Mouse (Mus musculus) hindbrain, embryonic 13.5 days (tissue): ENCODE data around the gene Zfp692. TPM values are rescaled to one million over a fixed set of nuclear protein-coding genes. Genes with fewer than 3 reads are reported as not detected.
"Not testable (repeated sequence)": the region's sequence is repeated elsewhere in the genome, so short reads cannot be mapped to it uniquely, and the experiment has no call there.

Source experiments
- ATAC-seq: fragments of 200-750 bp; cut with Nextera tagmentation; 2 replicates; pipeline ENCODE4 v1.8.0; 2017; ENCODE audit warnings: moderate TSS enrichment; ENCODE audit not compliant: low FRiP score
- H3K27ac ChIP-seq: fragments of 300-500 bp; sonication (generic); 2 replicates; pipeline ENCODE4 v1.5.1; 2015; ENCODE audit warnings: inconsistent platforms, mild to moderate bottlenecking, moderate library complexity
- H3K27me3 ChIP-seq: fragments of 300-500 bp; sonication (generic); 2 replicates; pipeline ENCODE4 v1.6.1; 2015; ENCODE audit warnings: mild to moderate bottlenecking, inconsistent platforms
- H3K36me3 ChIP-seq: fragments of 300-500 bp; sonication (generic); 2 replicates; pipeline ENCODE4 v1.6.1; 2015; ENCODE audit warnings: mild to moderate bottlenecking, inconsistent platforms
- H3K4me1 ChIP-seq: fragments of 300-500 bp; sonication (generic); replicated peaks from 2 replicates; pipeline ENCODE4 v1.6.1; 2015; ENCODE audit warnings: inconsistent platforms
- H3K4me2 ChIP-seq: fragments of 300-500 bp; sonication (generic); 2 replicates; pipeline ENCODE4 v1.6.1; 2015; ENCODE audit warnings: inconsistent platforms, mild to moderate bottlenecking, moderate library complexity
- H3K4me3 ChIP-seq: fragments of 300-500 bp; sonication (generic); 2 replicates; pipeline ENCODE4 v1.5.1; 2015; ENCODE audit warnings: mild to moderate bottlenecking, inconsistent platforms
- H3K9ac ChIP-seq: fragments of 300-500 bp; sonication (generic); 2 replicates; pipeline ENCODE4 v1.6.1; 2015; ENCODE audit warnings: mild to moderate bottlenecking, inconsistent platforms
- H3K9me3 ChIP-seq: fragments of 300-500 bp; sonication (generic); 2 replicates; pipeline ENCODE4 v1.6.1; 2016; ENCODE audit warnings: inconsistent platforms
- WGBS: fragments of 180-500 bp; shearing (Covaris S2); methylation state at CpG from one replicate; pipeline ENCODE4 v1.1.7; 2015; 5-methylcytosine and 5-hydroxymethylcytosine counted together
- polyA plus RNA-seq: library from polyadenylated mRNA; unstranded; fragments of >200 nt; fragmentation: Nextera tagmentation; extraction: Ambion mirVana; gene quantifications from 2 replicates; pipeline ENCODE4 v1.2.1, GENCODE M21; 2015

Zfp692 gene
- polyA plus RNA-seq, 1 experiment from 2014 or later, result 26.7 TPM

DNA sequence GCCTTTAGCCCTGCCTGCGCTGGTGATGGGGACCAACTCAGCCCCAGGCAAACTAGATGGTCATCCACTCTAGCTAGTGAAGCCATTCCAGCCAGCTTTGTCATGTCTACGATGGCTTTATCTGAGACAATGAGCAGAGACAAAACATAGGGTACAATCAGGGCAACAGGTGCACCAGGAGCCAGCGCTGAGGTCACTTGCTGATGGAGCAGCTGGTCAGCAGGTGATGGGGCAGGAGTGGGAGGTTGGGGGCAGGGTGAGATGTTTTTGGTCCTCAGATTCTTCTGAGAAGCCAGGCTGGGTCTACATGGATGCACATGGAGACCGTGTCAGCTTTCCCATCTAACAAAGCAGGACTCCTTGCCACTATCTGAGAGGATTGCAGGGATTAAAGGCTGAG, 16.1 kb upstream of the Zfp692 start:
- H3K9me3 ChIP-seq, result 0 out of 2 replicates have a peak, but pooled peaks cover 6% of the 10 kb centered on the region
- no peak overlapping the region for H3K27ac ChIP-seq
- H3K4me3 ChIP-seq, result no peak overlapping the region
- H3K4me2 ChIP-seq, result no peak overlapping the region
- H3K36me3 ChIP-seq, result no peaks in the 10 kb centered on the region
- no peak for ATAC-seq
- 87% methylated on average over 4 of the region's 4 CpGs for WGBS
- no peaks in the 10 kb centered on the region for H3K4me1 ChIP-seq
- no peaks in the 10 kb centered on the region for H3K27me3 ChIP-seq
- no peak overlapping the region for H3K9ac ChIP-seq

DNA sequence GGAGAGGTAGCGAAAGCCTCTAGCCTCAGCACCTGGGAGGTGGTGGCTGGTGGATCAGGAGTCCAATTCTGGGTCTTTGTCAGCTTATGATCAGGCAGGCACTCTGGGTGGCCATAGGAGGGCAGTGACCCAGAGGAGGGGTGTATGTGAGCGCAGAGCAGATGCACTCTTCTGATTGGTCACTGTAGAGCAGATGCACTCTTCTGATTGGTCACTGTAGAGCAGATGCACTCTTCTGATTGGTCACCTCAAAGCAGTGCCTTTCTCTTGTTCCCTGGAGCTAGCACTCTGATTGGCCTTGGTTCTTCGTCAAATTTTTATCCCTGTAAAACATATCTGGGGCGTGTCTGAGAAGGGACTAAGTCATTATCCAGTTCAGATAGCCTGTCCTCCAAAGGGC, 14.1 kb upstream of the Zfp692 start:
- WGBS, result 51% methylated on average over 4 of the region's 4 CpGs
- Histone ChIP-seq H3K4me1 (no peaks in the 10 kb centered on the region), H3K9ac (no peak overlapping the region), H3K27ac (no peak overlapping the region), H3K36me3 (no peaks in the 10 kb centered on the region), H3K4me3 (no peak overlapping the region), H3K4me2 (no peak overlapping the region), H3K27me3 (no peaks in the 10 kb centered on the region), H3K9me3 (0 out of 2 replicates have a peak, but pooled peaks cover 6% of the 10 kb centered on the region)
- ATAC-seq, result no peak

DNA sequence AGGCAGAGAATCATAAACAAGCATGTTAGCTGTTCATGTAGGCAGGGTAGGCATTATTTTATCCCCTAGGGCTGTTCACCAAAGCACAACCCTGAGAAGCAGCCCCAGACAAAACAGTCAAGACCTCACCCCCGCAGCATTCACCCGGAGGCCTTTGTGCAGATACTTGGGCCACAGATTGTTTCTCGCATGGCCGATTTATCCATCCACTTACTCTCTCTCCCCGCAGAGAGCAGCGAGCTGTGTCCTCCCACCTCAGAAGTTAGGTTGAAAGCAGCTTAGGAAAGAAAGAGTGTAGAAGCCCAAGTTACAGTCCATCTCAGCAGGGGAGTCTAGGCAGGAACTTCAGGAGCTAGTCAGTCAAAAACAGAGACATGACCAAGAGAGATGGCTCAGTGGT, 9.5 kb upstream of the Zfp692 start:
- Histone ChIP-seq H3K4me2 (no peak overlapping the region), H3K9me3 (0 out of 2 replicates have a peak, but pooled peaks cover 6% of the 10 kb centered on the region), H3K4me1 (peaks cover 11% of the 10 kb centered on the region), H3K27ac (no peak overlapping the region), H3K4me3 (no peak overlapping the region), H3K9ac (no peak overlapping the region), H3K36me3 (no peaks in the 10 kb centered on the region), H3K27me3 (no peaks in the 10 kb centered on the region)
- WGBS, result 48% methylated on average over 6 of the region's 6 CpGs
- ATAC-seq, result no peak

DNA sequence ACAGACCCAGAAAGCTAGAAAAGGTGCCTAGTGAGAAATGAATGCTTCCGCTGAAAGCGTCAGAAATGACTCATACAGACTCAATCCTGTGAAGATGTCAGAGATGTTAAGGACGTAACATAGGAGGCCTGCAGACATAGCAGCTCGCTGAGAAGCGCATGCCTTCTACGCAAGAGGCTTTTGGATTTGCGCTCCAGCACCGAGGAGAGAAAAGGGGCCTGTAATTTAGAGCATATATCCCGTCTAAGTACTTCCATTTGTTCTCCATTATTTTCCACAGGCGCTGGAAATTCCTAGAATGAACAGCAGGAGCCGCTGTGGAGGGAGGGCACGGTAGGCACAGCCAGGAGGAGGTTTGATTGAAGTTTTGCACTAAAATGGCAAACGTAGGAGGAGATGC, 5.8 kb upstream of the Zfp692 start:
- H3K27ac ChIP-seq, result peak overlapping the region; percentile 79
- peak overlapping the region; percentile 43 for H3K9ac ChIP-seq
- no peaks in the 10 kb centered on the region for H3K36me3 ChIP-seq
- H3K9me3 ChIP-seq, result no peaks in the 10 kb centered on the region
- 13% methylated on average over 13 of the region's 13 CpGs for WGBS
- no peaks in the 10 kb centered on the region for H3K27me3 ChIP-seq
- peak overlapping the region; percentile 63 for H3K4me3 ChIP-seq
- 0 out of 2 replicates have a peak, but pooled peaks have one; percentile 23 for ATAC-seq
- peak overlapping the region; percentile 60 for H3K4me2 ChIP-seq
- H3K4me1 ChIP-seq, result peaks cover 18% of the 10 kb centered on the region

DNA sequence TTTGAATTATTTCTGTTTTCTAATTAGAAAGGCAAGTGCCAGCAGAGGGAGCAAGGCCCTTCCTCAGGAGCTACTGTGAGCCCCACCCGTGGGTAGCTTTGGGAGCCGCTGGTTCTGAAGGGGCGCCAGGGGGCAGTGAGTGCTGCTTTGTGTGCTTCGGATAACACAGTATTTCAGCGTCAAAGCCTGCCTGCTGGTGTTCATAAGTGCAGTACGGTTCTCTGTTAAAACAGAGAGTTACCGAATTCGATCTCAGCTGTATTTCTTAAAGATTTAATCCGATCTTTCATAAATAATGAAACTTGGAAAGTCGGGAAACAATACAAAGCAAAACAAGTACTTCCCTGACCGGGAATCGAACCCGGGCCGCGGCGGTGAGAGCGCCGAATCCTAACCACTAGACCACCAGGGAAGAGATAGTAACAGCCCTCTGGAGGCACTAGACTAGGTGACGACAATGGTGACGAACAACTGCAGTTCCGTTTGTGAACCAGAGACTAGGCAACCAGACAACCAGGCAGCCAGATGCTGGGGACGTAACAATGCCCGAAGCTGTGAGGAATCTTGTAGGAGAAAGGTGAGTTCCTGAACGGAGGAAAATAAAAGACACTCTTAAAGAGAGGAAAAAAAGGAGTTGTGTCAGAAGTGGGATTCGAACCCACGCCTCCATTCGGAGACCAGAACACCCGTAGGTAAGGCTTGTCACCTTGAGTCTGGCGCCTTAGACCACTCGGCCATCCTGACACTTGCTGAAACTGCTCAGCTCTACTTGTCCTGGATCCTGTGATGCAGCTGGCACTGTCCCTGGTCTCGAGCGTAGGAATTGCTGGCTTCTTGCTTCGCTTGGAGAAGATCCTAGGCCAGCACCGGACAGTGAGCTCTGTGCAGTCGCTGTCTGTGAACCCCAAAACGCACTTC, 4.8 kb upstream of the Zfp692 start:
- ATAC-seq, result peak; percentile 87
- Histone ChIP-seq H3K36me3 (no peaks in the 10 kb centered on the region), H3K27me3 (no peaks in the 10 kb centered on the region), H3K9me3 (no peaks in the 10 kb centered on the region), H3K4me2 (peak overlapping the region; percentile 60), H3K4me3 (peak overlapping the region; percentile 63), H3K4me1 (peaks cover 25% of the 10 kb centered on the region), H3K9ac (peak overlapping the region; percentile 77), H3K27ac (peak overlapping the region; percentile 87)
- under 1% methylated on average over 36 of the region's 36 CpGs for WGBS

DNA sequence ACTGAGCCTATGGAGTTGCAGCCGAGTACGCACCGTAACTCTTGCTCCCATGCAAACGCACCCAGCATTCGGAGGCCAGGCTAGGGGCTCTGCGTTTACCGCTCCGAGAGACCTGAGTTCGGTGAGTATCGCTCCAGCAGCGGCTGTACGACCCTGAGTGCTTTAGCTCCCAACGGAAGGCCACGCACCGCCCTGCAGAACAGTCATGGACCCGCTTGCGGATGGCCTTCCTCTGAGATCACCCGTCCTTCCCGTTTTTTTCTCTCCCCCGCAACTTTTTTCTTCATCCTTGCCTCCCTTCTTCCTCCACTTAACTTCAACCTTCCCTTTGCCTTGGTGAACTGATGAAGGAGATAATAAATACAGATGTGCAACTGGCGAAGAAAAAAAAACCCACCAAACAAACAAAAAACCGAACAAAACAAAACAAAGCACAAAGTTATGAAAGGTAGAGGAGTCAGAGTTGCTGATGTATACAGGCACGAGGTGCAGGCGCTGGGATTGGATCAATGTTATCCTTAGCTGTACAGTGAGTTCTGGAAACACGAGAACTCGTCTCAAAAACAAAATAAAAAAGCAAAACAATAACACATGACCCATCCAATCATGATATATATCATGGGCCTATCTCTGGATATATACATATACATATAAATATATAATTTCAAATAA, 4.0 kb upstream of the Zfp692 start:
- Histone ChIP-seq H3K36me3 (no peaks in the 10 kb centered on the region), H3K27ac (peak overlapping the region; percentile 87), H3K4me1 (peaks cover 33% of the 10 kb centered on the region), H3K27me3 (no peaks in the 10 kb centered on the region), H3K4me3 (peak overlapping the region; percentile 63), H3K9ac (peak overlapping the region; percentile 77), H3K9me3 (no peaks in the 10 kb centered on the region), H3K4me2 (peak overlapping the region; percentile 60)
- WGBS, result under 1% methylated on average over 26 of the region's 26 CpGs
- peak; percentile 32; the same call in 1 of the 2 replicates for ATAC-seq

DNA sequence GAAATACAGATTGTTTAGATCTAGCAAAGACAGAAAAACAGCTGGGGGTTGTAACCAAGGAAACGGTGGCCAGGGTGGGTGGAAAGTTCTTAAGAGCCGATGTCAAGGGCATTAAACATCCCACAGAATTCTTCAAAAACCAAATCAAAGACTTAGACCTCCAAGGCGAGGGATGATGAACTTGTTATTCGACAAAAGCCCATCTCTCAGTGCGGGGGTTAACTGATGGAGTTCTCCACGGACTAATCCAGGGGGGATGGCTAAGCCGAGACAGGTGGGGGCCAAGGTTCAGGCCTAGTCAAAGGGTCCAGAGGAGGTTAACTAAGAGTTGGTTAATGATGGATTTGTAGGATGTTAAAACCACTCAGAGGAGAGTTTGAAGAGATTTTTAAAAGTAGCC, 3.3 kb upstream of the Zfp692 start:
- Histone ChIP-seq H3K4me3 (peak overlapping the region; percentile 26), H3K36me3 (no peaks in the 10 kb centered on the region), H3K27me3 (no peaks in the 10 kb centered on the region), H3K4me1 (peaks cover 37% of the 10 kb centered on the region), H3K4me2 (peak overlapping the region; percentile 60), H3K9me3 (no peaks in the 10 kb centered on the region), H3K27ac (0 out of 2 replicates have a peak overlapping the region, but pooled peaks have one; percentile 12), H3K9ac (peak overlapping the region; percentile 55; the same call in 1 of the 2 replicates)
- ATAC-seq, result no peak
- WGBS, result 18% methylated on average over 7 of the region's 7 CpGs

DNA sequence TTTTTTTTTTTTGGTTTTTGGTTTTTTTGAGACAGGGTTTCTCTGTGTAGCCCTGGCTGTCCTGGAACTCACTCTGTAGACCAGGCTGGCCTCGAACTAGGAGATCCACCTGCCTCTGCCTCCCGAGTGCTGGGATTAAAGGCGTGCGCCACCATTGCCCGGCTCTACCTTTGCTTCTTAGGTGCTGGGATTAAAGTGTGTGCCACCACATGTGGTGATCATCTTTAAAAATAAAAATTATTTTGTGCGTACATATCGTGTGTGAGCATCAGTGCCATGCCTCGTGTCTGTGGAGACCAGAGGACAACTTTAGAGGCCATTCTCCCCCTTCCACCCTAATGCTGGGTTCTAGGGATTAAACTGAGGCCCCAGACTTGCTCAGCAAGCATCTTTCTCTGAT, 1.6 kb upstream of the Zfp692 start:
- not testable (repeated sequence) for ATAC-seq

DNA sequence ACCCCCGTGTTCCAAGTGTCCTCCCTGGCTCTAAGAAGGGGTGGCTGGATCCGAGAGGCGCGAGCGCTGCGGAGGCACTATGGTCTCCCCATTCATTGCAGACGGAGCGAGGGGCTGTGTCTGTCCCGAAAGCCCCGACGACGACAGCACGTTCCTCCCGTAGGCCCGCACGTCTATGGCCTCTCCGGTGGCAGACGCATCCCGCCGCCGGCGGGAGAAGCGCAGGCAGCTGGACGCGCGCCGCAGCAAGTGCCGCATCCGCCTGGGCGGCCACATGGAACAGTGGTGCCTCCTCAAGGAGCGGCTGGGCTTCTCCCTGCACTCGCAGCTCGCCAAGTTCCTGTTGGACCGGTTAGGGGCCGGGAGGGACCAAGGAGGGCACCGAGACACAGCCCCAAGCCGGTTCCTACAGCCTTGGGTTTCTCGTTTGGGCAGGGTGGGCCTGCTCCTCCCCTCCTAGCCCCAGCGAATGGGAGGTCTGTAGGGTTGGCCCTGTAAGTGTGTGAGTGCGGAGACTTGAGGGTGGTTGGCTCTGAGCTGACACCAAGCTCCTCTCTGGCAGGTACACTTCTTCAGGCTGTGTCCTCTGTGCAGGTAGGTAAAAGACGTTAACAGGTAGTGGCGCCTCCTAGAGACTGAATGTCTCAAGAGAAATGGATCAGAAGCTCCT, 677 bp downstream of the Zfp692 start:
- Histone ChIP-seq H3K27me3 (no peaks in the 10 kb centered on the region), H3K36me3 (peaks cover 11% of the 10 kb centered on the region; the same call in 1 of the 2 replicates), H3K9me3 (no peaks in the 10 kb centered on the region), H3K9ac (peak overlapping the region; percentile 77), H3K4me3 (peak overlapping the region; percentile 54), H3K27ac (peak overlapping the region; percentile 79), H3K4me2 (peak overlapping the region; percentile 92), H3K4me1 (peaks cover 26% of the 10 kb centered on the region)
- under 1% methylated on average over 42 of the region's 42 CpGs for WGBS
- ATAC-seq, result peak; percentile 62

More for the DNA sequence above, 1.6 kb upstream of the Zfp692 start:
- not testable (repeated sequence) for H3K9me3 ChIP-seq, H3K27me3 ChIP-seq, H3K4me3 ChIP-seq, H3K36me3 ChIP-seq, H3K27ac ChIP-seq, H3K9ac ChIP-seq, H3K4me2 ChIP-seq
- WGBS, result 95% methylated on average over 8 of the region's 8 CpGs
- peaks cover 37% of the 10 kb centered on the region for H3K4me1 ChIP-seq

DNA sequence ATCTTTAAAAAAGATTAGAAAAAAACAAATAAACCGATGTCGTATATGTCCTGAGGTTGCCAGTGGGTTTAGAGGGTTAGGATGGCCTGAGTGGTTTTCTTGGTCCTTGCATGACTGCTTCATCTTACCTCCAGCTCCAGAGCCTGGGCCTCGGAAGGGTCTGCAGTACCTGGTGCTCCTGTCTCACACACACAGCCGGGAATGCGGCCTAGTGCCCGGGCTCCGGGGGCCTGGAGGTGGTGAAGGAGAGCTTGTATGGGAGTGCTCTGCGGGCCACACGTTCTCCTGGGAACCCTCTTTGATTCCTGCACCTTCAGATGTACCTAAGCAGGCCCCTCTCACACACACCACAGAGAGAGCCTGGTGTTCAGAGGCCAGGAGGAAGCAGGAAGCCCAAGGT, 1.8 kb downstream of the Zfp692 start:
- ATAC-seq, result no peak
- 95% methylated on average over 9 of the region's 9 CpGs for WGBS

DNA sequence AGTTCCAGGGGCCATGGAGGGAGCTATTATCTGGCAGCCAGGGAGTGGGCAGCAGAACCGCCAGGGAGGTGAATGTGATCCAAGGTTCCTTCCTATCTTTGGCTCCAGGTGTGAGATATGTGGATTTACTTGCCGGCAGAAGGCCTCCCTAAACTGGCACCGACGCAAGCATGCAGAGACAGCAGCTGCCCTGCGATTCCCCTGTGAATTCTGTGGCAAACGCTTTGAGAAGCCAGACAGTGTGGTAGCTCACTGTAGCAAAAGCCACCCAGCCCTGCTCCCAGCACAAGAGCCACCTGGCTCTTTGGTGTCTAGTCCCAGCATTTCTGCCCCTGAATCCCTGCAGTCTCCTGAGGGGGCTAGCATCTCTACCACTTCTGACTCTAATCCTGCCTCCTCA, 7.2 kb downstream of the Zfp692 start:
- peaks cover 55% of the 10 kb centered on the region for H3K36me3 ChIP-seq
- no peaks in the 10 kb centered on the region for H3K9me3 ChIP-seq
- H3K4me3 ChIP-seq, result no peak overlapping the region
- no peak overlapping the region for H3K4me2 ChIP-seq
- no peak for ATAC-seq
- H3K27me3 ChIP-seq, result no peaks in the 10 kb centered on the region
- peaks cover 4% of the 10 kb centered on the region; the same call in 1 of the 2 replicates for H3K4me1 ChIP-seq
- peak overlapping the region; percentile 9; the same call in 1 of the 2 replicates for H3K27ac ChIP-seq
- WGBS, result 67% methylated on average over 6 of the region's 6 CpGs
- H3K9ac ChIP-seq, result no peak overlapping the region

More for the DNA sequence above, 1.8 kb downstream of the Zfp692 start:
- no peak overlapping the region for H3K27ac ChIP-seq
- H3K27me3 ChIP-seq, result no peaks in the 10 kb centered on the region
- H3K4me2 ChIP-seq, result no peak overlapping the region
- H3K9ac ChIP-seq, result no peak overlapping the region
- peaks cover 23% of the 10 kb centered on the region for H3K4me1 ChIP-seq
- H3K9me3 ChIP-seq, result no peaks in the 10 kb centered on the region
- peaks cover 11% of the 10 kb centered on the region; the same call in 1 of the 2 replicates for H3K36me3 ChIP-seq
- H3K4me3 ChIP-seq, result no peak overlapping the region
